Mouse (Mus musculus): ENCODE data around the gene Fam118a.

DNA sequence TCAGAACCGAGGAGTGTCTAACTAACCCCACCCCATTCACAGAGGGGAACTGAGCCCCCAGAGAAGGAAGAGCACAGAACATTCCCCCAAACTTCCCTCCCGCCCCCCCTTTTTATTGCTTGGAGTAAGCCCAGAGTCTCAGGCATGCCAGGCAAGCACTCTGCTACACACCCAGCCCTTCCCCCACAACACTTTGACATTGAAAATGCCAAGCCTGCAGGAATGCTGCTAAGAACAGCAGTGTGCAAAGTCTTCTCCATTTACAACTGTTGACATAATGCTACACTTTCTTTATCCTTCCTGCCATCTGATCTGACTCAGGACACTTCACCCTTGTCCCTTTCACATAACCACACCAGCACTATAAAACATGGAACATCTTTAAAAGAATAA is 16.1 kb upstream of the Fam118a start:
- TF ChIP-seq CTCF (IDR thresholded peaks at IDR 0.05; ENCODE audit: low read depth, low read length) (no peak), TAL1 (conservative IDR thresholded peaks at IDR 0.05; ENCODE audit: low read depth, low read length) (no peak)
